Mouse (Mus musculus): Measurements from ENCODE around the gene 1810024B03Rik. TPM values are rescaled to one million over a fixed set of nuclear protein-coding genes. Genes with fewer than 3 reads are reported as not detected.
"Not testable (repeated sequence)": the region's sequence is repeated elsewhere in the genome, so short reads cannot be mapped to it uniquely, and the experiment has no call there.

1810024B03Rik gene
- total RNA-seq (2021) = under 1 TPM; 0.53 to 0.67 TPM

DNA sequence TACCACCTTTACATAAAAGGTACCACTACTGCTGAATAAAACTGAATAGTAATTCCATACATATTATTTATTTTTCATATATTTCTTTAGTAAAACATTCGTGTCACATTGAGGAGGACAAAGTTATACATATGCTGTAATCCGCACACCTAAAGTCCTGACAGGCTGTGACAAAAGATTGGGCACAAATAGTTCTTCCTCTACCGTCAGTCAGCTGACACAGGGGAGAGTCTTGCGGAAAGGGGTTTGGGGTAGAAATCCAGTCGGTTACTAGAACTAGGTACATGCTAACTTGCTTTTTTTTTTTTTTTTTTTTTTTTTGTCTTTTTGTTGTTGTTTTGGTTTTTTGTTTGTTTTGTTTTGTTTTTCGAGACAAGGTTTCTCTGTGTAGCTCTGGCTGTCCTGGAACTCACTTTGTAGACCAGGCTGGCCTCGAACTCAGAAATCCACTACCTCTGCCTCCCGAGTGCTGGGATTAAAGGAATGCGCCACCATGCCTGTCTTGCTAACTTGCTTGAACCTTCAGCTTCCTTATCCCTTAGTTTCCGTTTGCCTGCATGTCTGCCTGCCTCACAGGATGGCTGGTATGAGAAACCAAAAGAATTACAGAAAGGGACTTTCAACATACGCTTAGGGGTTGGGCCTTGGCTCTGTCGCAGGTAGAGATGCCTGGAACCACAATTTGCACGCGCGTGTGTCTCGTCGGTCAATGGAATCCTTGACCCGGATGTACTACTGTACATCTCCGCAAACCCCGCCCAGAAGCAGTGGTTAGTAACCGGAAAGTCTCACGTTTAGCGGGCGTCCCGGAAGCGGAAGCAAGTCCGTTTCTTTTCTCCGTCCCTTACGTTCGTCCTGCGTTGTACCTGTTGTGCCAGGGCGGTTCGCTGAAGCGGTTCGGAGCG, at the start of gene 1810024B03Rik, which contains the start of gene Snrnp200:
Gene 1810024B03Rik (minus strand): TSS at position 734 of the 905 bp plus-strand sequence.
Gene Snrnp200 (plus strand): TSS at position 840 of the 905 bp plus-strand sequence.
- intact Hi-C loops (cut with DNase I) = loop anchor here (10.0 kb wide), 1 partner anchor 113 kb away; no protein-coding TSS in a partner anchor
- peak; percentile 96 to 97 for DNase-seq

DNA sequence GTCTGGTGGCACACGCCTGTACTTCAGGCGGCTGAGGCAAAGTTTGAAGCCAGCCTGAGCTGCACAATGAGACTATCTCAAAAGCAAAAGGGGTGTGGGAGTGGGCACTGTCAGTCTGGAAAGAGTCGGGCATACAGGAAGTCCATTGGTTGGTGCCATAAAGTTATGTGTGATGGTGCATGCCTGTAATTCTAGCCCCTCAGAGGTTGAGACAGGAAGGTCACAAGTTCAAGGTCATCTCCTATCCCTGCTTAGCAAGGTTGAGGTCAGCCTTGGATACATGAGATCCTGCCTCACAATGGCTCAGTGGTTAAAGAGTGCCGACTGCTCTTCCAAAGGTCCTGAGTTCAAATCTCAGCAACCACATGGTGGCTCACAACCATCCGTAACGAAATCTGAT, 47.2 kb upstream of the 1810024B03Rik start:
- no peak for DNase-seq
- intact Hi-C loops (cut with DNase I) = no loop called here

DNA sequence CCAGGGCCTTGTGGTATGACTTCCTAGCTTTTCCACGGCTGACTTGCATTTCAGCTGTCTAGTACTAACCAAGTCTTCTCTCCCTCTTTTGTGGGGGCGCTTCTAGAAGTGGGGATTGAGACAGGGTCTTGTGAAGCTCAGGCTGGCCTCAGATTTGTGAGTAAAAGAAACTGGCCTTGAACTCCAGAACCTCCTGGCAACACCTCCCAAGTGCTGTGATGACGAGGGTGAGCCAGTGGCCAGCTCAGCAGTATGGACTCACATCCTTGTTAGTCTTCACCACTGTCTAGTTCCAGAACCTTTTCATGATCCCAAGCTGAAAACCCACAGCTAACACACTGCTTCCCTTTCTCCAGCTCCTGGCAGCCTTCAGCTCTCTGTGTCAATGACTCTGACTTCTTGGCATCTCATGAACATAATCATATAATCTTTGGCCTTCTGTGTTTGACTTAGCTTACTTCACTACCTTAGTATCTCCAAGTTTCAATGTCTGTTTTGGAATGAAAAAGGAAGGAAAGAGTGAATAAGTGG, 46.6 kb upstream of the 1810024B03Rik start:
- DNase-seq = no peak
- intact Hi-C loops (cut with DNase I) = no loop called here

DNA sequence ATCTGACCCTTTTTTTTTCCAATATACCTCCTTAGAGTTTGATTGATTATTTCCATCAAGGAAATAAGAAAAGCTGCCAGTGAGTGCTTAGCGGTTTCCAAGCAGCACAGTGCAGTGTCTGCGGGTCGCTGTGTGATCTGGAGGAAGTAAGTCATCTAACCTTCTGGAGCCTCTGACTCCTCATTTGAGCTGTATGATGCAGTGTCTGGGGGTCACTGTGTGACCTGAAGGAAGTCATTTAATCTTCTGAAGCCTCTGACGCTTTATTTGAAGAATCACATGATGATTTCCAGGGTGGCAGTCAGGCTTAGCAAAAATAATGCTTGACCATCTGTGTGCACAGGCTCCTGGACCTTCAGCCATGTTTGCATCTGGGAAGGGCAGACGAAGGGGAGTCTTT, 44.7 kb upstream of the 1810024B03Rik start:
- intact Hi-C loops (cut with DNase I) = loop anchor here (2.0 kb wide), 1 partner anchor 16 kb away; no protein-coding TSS in a partner anchor
- DNase-seq = no peak

DNA sequence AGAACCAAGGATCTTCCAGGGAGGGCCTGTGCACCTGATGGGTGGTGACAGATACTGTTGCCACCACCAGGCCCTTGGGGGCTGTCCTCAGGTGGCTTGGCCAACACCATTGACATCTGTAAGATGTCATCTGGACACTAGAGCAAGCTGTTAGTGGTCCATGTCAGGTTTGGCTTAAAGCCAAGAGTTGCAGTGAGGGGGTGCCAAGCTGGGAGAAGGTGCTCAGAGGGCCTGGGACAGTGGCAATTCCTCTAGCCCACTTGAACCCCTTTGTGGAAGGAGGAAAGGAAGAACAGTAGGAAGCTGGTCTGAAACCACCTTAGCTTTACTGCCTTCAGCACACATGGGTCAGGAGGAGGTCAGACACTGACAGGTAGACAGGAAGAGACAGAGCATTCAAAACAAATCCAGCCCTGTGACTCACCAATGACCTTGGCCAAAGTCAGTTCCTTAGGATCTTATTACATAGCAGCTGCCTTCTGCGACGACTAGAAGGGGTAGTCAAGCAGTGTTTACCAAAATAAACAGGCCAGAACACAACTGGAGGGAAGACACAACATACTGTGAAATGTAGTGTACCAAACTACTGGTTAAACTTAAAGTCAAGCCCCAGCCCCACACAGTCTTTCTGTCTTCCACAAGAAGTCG, 43.9 kb upstream of the 1810024B03Rik start:
- DNase-seq = peak; percentile 31 to 35
- intact Hi-C loops (cut with DNase I) = loop anchor here (2.0 kb wide), 1 partner anchor 17 kb away; no protein-coding TSS in a partner anchor

DNA sequence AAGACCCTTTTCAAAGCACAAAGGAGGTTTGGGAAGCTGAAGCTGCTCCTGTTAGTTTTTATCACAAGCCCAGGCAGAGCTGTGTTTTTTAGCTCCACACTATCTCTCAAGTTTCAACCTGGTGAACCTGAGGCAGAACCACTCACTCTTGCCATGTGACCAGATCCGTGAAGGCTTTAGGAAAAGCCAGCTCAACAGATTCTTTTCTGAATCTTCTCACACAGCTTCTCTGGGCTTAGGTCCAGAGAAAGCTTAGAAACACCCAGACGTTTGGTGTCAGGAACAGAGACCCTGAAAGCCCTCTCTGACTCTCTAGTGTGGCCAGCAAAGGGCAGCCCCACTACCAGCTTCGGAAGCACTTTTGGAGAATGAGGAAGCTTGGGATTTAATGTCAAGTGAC, 43.4 kb upstream of the 1810024B03Rik start:
- intact Hi-C loops (cut with DNase I) = no loop called here
- DNase-seq = no peak

DNA sequence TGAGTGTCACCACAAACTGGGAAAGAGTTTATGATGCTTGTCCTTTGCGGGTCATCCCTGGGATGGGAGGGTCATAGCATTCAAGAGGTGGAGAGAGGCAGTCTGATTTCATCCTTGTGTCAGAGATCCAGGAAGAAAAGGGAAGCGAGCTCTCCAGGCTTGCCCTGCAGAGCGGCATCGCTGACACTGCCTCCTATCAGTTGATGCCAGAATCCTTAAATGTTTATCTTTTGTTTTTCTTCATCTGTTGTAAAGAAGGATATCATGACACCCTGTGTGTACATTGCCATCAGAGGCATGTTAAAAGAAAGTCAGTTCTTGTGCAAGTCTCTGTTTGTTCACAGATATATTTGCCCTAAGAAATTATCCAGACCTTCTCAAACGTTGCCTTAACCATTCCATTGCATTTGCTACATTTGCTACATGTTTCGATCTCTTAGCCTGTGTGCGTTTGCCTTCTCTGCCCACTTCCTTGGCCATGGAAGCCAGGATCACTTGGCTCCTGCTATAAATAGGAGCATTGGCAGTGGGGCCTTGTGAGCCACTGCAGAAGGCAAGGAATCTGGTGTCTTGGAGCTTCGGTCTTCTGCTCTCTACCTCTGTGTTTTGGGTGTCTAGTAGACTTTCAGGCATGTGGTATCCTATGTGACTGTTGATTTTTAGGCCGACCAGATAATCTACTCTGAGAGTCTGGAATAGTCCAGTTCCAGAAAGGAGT, 42.4 kb upstream of the 1810024B03Rik start:
- intact Hi-C loops (cut with DNase I) = no loop called here
- peak in 1 of 2 experiments; percentile 32 for DNase-seq

DNA sequence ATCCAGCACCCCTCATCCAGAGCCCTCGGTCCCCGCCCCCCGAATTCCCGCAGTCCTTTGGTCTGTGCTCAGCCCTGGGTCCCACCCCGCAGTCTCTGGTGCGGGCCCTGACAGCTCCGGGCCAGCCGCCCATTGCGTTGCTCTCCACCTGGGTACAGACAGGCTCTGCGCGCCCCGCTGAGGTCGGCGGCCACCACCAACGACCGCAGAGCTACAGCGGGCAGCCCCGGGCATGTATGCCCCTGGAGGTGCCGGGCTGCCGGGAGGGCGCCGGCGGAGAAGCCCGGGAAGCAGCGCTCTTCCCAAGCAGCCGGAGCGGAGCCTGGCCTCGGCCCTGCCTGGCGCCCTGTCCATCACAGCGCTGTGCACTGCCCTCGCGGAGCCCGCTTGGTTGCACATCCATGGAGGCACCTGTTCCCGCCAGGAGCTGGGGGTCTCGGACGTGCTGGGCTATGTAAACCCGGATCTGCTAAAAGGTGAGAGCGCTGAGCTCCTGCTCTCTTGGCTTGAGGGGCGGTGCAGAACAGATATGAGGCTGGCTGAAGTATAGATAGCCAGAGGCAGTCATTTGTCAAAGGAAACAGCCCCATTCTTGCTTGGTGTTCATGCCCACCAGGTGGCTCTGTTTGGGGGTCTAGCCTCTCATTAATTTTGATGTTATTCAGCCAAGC, 40.4 kb upstream of the 1810024B03Rik start:
- intact Hi-C loops (cut with DNase I) = loop anchor here (1.0 kb wide), 2 partner anchors 21 to 93 kb away; no protein-coding TSS in a partner anchor
- DNase-seq = peak; percentile 49 to 58

DNA sequence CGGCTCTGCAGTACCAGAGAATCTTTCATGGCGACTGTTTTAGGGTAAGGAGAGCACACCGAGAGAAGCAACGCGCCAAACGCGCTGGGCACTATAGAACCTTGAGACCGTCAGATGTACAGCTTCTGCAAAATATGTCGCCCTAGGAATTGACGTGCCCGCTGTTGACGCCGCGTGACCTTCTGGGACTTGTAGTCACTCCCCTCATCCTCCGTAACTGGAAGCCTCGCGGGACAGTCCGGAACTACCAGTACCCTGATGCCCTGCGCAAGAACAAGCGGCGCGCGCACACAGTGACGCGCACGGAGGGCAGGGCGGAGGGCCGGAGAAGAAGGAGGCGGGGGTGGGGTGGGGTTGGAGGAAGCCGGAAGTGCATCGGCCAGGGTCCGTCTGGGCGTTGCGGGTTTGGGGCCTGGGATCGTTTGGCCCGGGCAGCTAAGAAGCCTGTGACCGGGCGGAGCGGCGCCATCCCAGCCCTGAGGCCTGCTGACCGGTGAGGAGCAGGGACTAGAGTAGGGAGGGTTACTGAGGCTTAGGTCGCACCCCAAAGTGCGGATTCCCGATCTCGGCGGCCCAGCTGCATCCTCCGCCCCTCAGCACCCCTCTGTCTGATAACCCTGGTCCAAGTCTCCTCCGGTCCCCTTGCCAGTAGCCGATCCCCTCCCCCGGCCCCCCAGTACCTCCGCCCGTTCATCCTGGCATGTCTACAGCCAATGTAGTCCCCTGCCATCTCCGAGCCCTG, 39.7 kb upstream of the 1810024B03Rik start, which contains the start of the genes Ciao1 and Tmem127:
Gene Ciao1 (minus strand): TSS at position 225 of the 742 bp plus-strand sequence.
Gene Tmem127 (plus strand): TSS at position 317 of the 742 bp plus-strand sequence.
- DNase-seq = peak; percentile 98 to 99
- intact Hi-C loops (cut with DNase I) = loop anchor here (1.0 kb wide), 2 partner anchors 22 to 94 kb away; no protein-coding TSS in a partner anchor

DNA sequence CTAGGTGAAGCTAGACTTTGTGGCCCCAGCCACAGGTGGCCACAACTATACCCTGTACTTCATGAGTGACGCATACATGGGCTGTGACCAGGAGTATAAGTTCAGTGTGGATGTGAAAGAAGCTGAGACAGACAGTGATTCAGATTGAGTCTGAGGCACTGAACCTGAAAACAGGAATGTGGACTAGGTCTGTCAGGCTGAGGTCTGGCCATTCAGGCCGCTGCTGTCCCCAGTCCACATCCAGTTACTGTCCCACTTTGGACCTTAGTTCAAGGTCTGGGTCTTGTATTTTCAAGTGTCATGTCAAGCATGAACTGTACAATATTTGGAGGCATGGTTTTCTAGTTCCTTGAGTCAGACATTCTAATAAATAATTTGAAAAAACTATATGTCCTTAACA, 32.0 kb upstream of the 1810024B03Rik start:
- intact Hi-C loops (cut with DNase I) = no loop called here
- no peak for DNase-seq

DNA sequence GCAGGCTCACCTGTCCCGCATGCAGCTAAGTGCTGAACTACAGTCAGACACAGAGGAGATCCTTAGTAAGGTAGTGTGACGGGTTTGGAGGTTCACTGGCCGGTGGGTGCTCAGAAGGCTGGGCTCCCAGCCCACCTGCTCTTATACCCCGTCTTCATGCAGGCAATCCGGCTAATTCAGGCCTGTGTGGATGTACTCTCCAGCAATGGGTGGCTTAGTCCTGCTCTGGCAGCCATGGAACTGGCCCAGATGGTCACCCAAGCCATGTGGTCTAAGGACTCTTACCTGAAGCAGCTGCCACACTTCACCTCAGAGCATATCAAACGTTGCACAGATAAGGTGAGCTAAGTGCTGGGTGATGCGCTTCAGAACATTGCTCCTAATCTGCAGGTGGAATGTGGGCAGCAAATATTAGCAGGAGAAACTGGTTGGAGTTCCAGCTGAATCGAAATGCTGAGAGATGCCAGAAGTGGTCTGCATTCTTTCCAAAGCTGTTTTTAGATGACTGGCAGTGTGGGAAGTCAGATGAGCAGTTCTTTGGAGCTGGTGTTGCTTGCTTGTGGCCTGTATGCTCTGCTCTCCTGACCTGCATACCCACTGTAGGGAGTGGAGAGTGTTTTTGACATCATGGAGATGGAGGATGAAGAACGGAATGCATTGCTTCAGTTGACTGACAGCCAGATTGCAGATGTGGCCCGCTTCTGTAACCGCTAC, 30.0 kb upstream of the 1810024B03Rik start:
- intact Hi-C loops (cut with DNase I) = no loop called here
- DNase-seq = peak; percentile 17 to 22

DNA sequence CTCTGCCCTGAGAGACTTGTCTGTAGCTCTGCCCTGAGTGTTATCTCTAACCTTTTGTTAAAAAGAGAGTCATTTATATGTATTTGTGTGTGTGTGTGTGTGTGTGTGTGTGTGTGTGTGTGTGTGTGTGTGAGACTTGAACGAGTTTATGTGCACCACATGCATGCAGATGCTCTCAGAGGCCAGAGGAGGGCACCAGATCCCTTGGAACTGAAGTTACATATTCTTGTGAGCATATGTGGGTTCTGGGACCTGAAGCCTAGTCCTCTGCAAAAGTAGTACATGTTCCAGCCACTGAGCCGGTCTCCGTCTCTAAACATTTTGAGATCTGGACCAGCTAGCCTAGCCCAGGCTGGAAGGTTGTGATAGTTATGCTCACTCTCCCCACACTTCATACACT, 17.2 kb upstream of the 1810024B03Rik start:
- DNase-seq = no peak
- intact Hi-C loops (cut with DNase I) = no loop called here

DNA sequence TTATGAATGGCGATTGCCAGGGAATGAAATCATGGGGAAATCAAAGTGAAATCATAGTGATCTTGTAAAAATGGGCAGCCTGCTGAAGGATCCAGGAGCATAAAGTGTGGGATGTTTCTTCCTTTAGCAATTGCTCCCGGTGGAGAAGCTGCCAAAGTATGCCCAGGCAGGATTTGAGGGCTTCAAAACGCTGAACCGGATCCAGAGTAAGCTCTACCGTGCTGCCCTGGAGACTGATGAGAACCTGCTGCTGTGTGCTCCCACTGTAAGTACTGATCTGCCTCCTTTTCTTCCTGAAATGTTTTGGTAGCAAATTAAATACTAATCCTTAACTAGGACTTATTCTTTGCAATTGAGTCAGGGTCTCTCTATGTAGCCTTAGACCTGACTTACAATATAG, 9.7 kb upstream of the 1810024B03Rik start:
- DNase-seq = no peak
- intact Hi-C loops (cut with DNase I) = no loop called here

DNA sequence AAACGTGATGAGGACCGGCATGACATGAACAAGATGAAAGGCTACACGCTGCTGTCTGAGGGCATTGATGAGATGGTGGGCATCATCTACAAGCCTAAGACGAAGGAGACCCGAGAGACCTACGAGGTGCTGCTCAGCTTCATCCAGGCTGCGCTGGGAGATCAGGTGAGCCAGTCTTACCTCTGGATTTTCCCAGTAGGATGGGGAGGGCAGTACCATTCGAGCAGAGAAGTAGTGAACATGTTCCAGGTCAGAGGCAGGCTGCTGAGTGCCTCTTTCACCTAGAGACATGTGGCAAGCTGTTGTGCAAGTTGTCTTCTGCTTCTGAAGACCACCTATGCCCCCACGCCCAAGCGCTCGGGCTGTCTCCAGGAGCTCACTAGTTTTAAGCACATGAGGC, 2.6 kb upstream of the 1810024B03Rik start:
- DNase-seq = no peak
- intact Hi-C loops (cut with DNase I) = no loop called here

DNA sequence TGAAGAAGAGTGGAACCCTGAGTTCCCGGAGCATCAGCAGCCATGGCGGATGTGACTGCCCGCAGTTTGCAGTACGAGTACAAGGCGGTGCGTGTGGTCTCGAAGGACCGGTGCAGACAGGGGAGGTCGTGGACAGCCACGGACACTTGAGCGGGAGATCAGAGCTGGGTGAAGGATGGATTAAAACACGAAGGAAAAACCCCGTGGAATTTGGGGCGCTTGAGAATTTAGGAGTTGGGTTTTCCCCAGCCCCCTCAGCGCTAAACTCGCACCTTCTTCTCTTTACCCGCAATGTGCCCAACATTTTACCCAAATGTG, 331 bp upstream of the 1810024B03Rik start:
- DNase-seq = no peak

DNA sequence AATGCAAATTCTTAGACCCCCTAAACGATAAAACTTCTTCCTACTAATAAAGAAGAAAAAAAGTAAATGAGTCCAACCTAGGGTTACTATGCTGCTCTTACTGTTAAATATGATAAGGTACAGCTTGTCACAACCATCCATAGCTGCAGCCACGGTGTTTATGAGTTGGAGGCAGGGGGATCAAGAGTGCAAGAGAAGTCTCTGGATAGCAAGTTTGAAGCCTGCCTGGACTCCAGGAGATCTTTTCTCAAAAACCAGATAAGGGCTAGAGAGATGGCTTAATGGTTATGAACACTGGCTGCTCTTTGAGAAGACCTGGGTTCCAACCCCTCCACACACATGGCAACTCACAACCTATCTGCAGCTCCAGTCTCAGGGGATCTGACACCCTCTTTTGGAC, 1.2 kb downstream of the 1810024B03Rik start:
- DNase-seq = no peak
- intact Hi-C loops (cut with DNase I) = loop anchor here (10.0 kb wide), 1 partner anchor 112 kb away; no protein-coding TSS in a partner anchor

More for the DNA sequence above, 331 bp upstream of the 1810024B03Rik start:
- intact Hi-C loops (cut with DNase I) = loop anchor here (10.0 kb wide), 1 partner anchor 114 kb away; no protein-coding TSS in a partner anchor

DNA sequence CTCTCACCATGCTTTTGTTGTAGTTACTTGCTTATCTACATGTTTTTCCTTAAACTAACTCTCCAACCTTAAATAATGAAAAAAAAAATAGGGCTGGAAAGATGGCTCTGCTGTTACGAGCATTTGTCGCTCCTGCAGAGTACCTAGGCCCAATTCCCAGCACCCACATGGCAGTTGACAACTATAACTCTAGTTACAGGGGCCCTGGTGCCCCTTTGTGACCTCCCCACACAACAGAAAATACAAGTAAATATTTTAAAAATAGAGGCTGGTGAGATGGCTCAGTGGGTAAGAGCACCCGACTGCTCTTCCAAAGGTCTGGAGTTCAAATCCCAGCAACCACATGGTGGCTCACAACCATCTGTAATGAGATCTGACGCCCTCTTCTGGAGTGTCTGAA, 2.1 kb downstream of the 1810024B03Rik start:
- intact Hi-C loops (cut with DNase I) = loop anchor here (1.0 to 10.0 kb wide), 2 partner anchors 40 to 111 kb away; no protein-coding TSS in a partner anchor
- DNase-seq = not testable (repeated sequence)

DNA sequence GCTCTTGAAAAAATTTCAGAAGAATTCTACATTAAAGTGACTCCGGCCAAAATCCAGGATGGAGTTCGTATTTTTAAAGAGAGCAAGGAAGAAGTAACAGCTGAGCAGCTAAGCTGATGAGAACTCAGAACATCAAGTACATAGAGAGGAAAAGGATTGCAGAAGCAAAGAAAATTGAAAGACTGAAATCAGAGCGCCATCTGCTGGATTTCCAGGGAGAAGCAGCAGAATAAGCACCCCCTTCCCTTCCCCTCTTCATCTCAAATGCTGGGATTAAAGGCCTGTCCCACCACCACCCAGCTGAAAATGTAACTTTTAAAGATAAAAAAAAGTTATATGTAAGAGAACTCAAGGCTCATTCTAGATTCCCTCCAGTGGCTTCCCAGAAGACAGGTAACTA, 3.1 kb downstream of the 1810024B03Rik start:
- intact Hi-C loops (cut with DNase I) = loop anchor here (1.0 to 10.0 kb wide), 2 partner anchors 39 to 110 kb away; no protein-coding TSS in a partner anchor
- DNase-seq = peak; percentile 67 to 76
